Mouse (Mus musculus): ENCODE data around the gene Ms4a8a. TPM values are rescaled to one million over a fixed set of nuclear protein-coding genes. Genes with fewer than 3 reads are reported as not detected.

The Ms4a8a gene
- polyA plus RNA-seq, 1 experiment from 2014 or later, result not detected

Other genes starting within 250 kb of the Ms4a8a start
- gene Slc15a3, start 241.4 kb downstream of the Ms4a8a start, polyA plus RNA-seq (2016; fragmentation: Nextera tagmentation; extraction: Ambion mirVana), result 0.23 and 0.44 TPM in 2 replicates
- gene Tmem132a, start 211.2 kb downstream of the Ms4a8a start, polyA plus RNA-seq (2016; fragmentation: Nextera tagmentation; extraction: Ambion mirVana), result 137 and 142 TPM in 2 replicates
- 68.7 and 73.7 TPM in 2 replicates for gene Tmem109, start 199.1 kb downstream of the Ms4a8a start, polyA plus RNA-seq (2016; fragmentation: Nextera tagmentation; extraction: Ambion mirVana)
- gene Prpf19, start 185.9 kb downstream of the Ms4a8a start, polyA plus RNA-seq (2016; fragmentation: Nextera tagmentation; extraction: Ambion mirVana), result 44.9 and 50.3 TPM in 2 replicates
- gene Zp1, start 160.5 kb downstream of the Ms4a8a start, polyA plus RNA-seq (2016; fragmentation: Nextera tagmentation; extraction: Ambion mirVana), result not detected in 2 replicates
- 0.10 TPM in 1 of 2 replicates, not detected in the other for gene Ptgdr2, start 143.9 kb downstream of the Ms4a8a start, polyA plus RNA-seq (2016; fragmentation: Nextera tagmentation; extraction: Ambion mirVana)
- gene Ccdc86, start 131.8 kb downstream of the Ms4a8a start, polyA plus RNA-seq (2016; fragmentation: Nextera tagmentation; extraction: Ambion mirVana), result 33.2 and 33.9 TPM in 2 replicates
- gene Ms4a10, start 106.4 kb downstream of the Ms4a8a start, polyA plus RNA-seq (2016; fragmentation: Nextera tagmentation; extraction: Ambion mirVana), result not detected in 2 replicates
- gene Ms4a15, start 87.9 kb downstream of the Ms4a8a start, polyA plus RNA-seq (2016; fragmentation: Nextera tagmentation; extraction: Ambion mirVana), result not detected in 2 replicates
- not detected in 2 replicates for gene Ms4a18, start 63.1 kb downstream of the Ms4a8a start, polyA plus RNA-seq (2016; fragmentation: Nextera tagmentation; extraction: Ambion mirVana)
- not detected in 2 replicates for gene 1700017D01Rik, start 49.8 kb upstream of the Ms4a8a start, polyA plus RNA-seq (2016; fragmentation: Nextera tagmentation; extraction: Ambion mirVana)
- gene 1700025F22Rik, start 84.2 kb upstream of the Ms4a8a start, polyA plus RNA-seq (2016; fragmentation: Nextera tagmentation; extraction: Ambion mirVana), result not detected in 2 replicates
- gene Ms4a13, start 115.6 kb upstream of the Ms4a8a start, polyA plus RNA-seq (2016; fragmentation: Nextera tagmentation; extraction: Ambion mirVana), result not detected in 2 replicates
- not detected in 2 replicates for gene Ms4a12, start 151.3 kb upstream of the Ms4a8a start, polyA plus RNA-seq (2016; fragmentation: Nextera tagmentation; extraction: Ambion mirVana)
- gene Ms4a1, start 185.1 kb upstream of the Ms4a8a start, polyA plus RNA-seq (2016; fragmentation: Nextera tagmentation; extraction: Ambion mirVana), result not detected in 2 replicates
- gene Ms4a5, start 202.8 kb upstream of the Ms4a8a start, polyA plus RNA-seq (2016; fragmentation: Nextera tagmentation; extraction: Ambion mirVana), result not detected in 2 replicates
- not detected in 2 replicates for gene Ms4a14, start 233.4 kb upstream of the Ms4a8a start, polyA plus RNA-seq (2016; fragmentation: Nextera tagmentation; extraction: Ambion mirVana)